Mouse (Mus musculus) heart, embryonic 13.5 days (tissue): ENCODE measurements around the gene Efhd2. TPM values are rescaled to one million over a fixed set of nuclear protein-coding genes. Genes with fewer than 3 reads are reported as not detected.
A peak's percentile ranks its signal among the peaks of the same experiment; 100 is the strongest.

Experiments
- ATAC-seq: fragments of 200-750 bp; cut with Nextera tagmentation; 2 replicates; pipeline ENCODE4 v1.8.0; 2017; ENCODE audit warnings: moderate TSS enrichment; ENCODE audit not compliant: insufficient number of reproducible peaks, low FRiP score, low TSS enrichment; ENCODE audit errors: extremely low read depth
- H3K27ac ChIP-seq: fragments of 300-500 bp; sonication (generic); replicated peaks from 2 replicates; pipeline ENCODE4 v1.5.1; 2015; ENCODE audit warnings: moderate library complexity, mild to moderate bottlenecking, inconsistent platforms
- H3K27me3 ChIP-seq: fragments of 300-500 bp; sonication (generic); replicated peaks from 2 replicates; pipeline ENCODE4 v1.6.1; 2015; ENCODE audit warnings: mild to moderate bottlenecking, inconsistent platforms
- H3K36me3 ChIP-seq: fragments of 300-500 bp; sonication (generic); 2 replicates; pipeline ENCODE4 v1.6.1; 2015; ENCODE audit warnings: mild to moderate bottlenecking, inconsistent platforms
- H3K4me1 ChIP-seq: fragments of 300-500 bp; sonication (generic); 2 replicates; pipeline ENCODE4 v1.6.1; 2015; ENCODE audit warnings: inconsistent platforms
- H3K4me2 ChIP-seq: fragments of 300-500 bp; sonication (generic); 2 replicates; pipeline ENCODE4 v1.6.1; 2015; ENCODE audit warnings: inconsistent platforms, mild to moderate bottlenecking, moderate library complexity
- H3K4me3 ChIP-seq: fragments of 300-500 bp; sonication (generic); 2 replicates; pipeline ENCODE4 v1.5.1; 2015; ENCODE audit warnings: moderate library complexity, mild to moderate bottlenecking, inconsistent platforms
- H3K9ac ChIP-seq: fragments of 300-500 bp; sonication (generic); 2 replicates; pipeline ENCODE4 v1.6.1; 2015; ENCODE audit warnings: inconsistent platforms, mild to moderate bottlenecking, moderate library complexity
- H3K9me3 ChIP-seq: fragments of 300-500 bp; sonication (generic); 2 replicates; pipeline ENCODE4 v1.6.1; 2016; ENCODE audit warnings: inconsistent platforms
- WGBS: fragments of 180-500 bp; shearing (Covaris S2); methylation state at CpG from one replicate; pipeline ENCODE4 v1.1.7; 2015; ENCODE audit warnings: mixed read lengths; 5-methylcytosine and 5-hydroxymethylcytosine counted together
- polyA plus RNA-seq: library from polyadenylated mRNA; unstranded; fragments of >200 nt; fragmentation: Nextera tagmentation; extraction: Ambion mirVana; gene quantifications from 2 replicates; pipeline ENCODE4 v1.2.1, GENCODE M21; 2015

Efhd2 gene
- polyA plus RNA-seq, 1 experiment from 2014 or later = 79.6 TPM

- ATAC-seq = no peak; the same call in 1 of the 2 replicates
- no peak overlapping the region for H3K4me3 ChIP-seq
- peak overlapping the region; percentile 68 for H3K9ac ChIP-seq
Measured at GRCm38 (mm10) chr4:141867498-141867897, 7.2 kb downstream of the Efhd2 start.

GRCm38 (mm10) chr4:141866933-141867490 is 7.7 kb downstream of the Efhd2 start:
- peak; percentile 38; the same call in 1 of the 2 replicates for ATAC-seq
- peak overlapping the region; percentile 68 for H3K9ac ChIP-seq
- H3K9me3 ChIP-seq = no peaks in the 10 kb centered on the region
- H3K36me3 ChIP-seq = peaks cover 54% of the 10 kb centered on the region
- peak overlapping the region; percentile 57 for H3K4me2 ChIP-seq
- H3K4me3 ChIP-seq = peak overlapping the region; percentile 10; the same call in 1 of the 2 replicates
- peaks cover 87% of the 10 kb centered on the region for H3K4me1 ChIP-seq
- H3K27ac ChIP-seq = peak overlapping the region; percentile 92
- 14% methylated on average over 10 of the region's 10 CpGs for WGBS
- H3K27me3 ChIP-seq = no peaks in the 10 kb centered on the region

More at GRCm38 (mm10) chr4:141867498-141867897, 7.2 kb downstream of the Efhd2 start:
- Histone ChIP-seq H3K4me2 (peak overlapping the region; percentile 57), H3K27me3 (no peaks in the 10 kb centered on the region), H3K4me1 (peaks cover 92% of the 10 kb centered on the region), H3K27ac (peak overlapping the region; percentile 92), H3K9me3 (no peaks in the 10 kb centered on the region), H3K36me3 (peaks cover 49% of the 10 kb centered on the region)
- 24% methylated on average over 4 of the region's 4 CpGs for WGBS

- H3K27me3 ChIP-seq = no peaks in the 10 kb centered on the region
- no peak overlapping the region for H3K9ac ChIP-seq
- no peak for ATAC-seq
- H3K4me1 ChIP-seq = peaks cover 73% of the 10 kb centered on the region
- 90% methylated on average over 5 of the region's 5 CpGs for WGBS
- no peak overlapping the region for H3K4me2 ChIP-seq
- H3K9me3 ChIP-seq = no peaks in the 10 kb centered on the region
- H3K4me3 ChIP-seq = no peak overlapping the region
- peak overlapping the region; percentile 92; the same call in 1 of the 2 replicates for H3K27ac ChIP-seq
- peaks cover 57% of the 10 kb centered on the region for H3K36me3 ChIP-seq
Measured at GRCm38 (mm10) chr4:141865600-141865999, 9.1 kb downstream of the Efhd2 start.

GRCm38 (mm10) chr4:141865006-141865405 is 9.7 kb downstream of the Efhd2 start:
- Histone ChIP-seq H3K9ac (no peak overlapping the region), H3K9me3 (no peaks in the 10 kb centered on the region), H3K4me2 (no peak overlapping the region), H3K27me3 (no peaks in the 10 kb centered on the region), H3K4me3 (no peak overlapping the region), H3K4me1 (peaks cover 67% of the 10 kb centered on the region), H3K27ac (0 out of 2 replicates have a peak overlapping the region, but pooled peaks have one; percentile 92), H3K36me3 (peaks cover 57% of the 10 kb centered on the region)
- 90% methylated on average over 5 of the region's 5 CpGs for WGBS
- ATAC-seq = no peak

- Histone ChIP-seq H3K4me2 (no peak overlapping the region), H3K9ac (no peak overlapping the region), H3K27ac (peak overlapping the region; percentile 76; the same call in 1 of the 2 replicates), H3K9me3 (no peaks in the 10 kb centered on the region), H3K4me3 (no peak overlapping the region), H3K4me1 (peaks cover 62% of the 10 kb centered on the region), H3K36me3 (peaks cover 60% of the 10 kb centered on the region), H3K27me3 (no peaks in the 10 kb centered on the region)
- ATAC-seq = no peak
- 92% methylated on average over 8 of the region's 8 CpGs for WGBS
Measured at GRCm38 (mm10) chr4:141864506-141864905, 10.2 kb downstream of the Efhd2 start.

- Histone ChIP-seq H3K9me3 (no peaks in the 10 kb centered on the region), H3K36me3 (peaks cover 62% of the 10 kb centered on the region), H3K4me3 (no peak overlapping the region), H3K27ac (peak overlapping the region; percentile 76), H3K9ac (no peak overlapping the region), H3K27me3 (no peaks in the 10 kb centered on the region), H3K4me2 (no peak overlapping the region), H3K4me1 (peaks cover 55% of the 10 kb centered on the region)
- ATAC-seq = no peak
- WGBS = 72% methylated on average over 7 of the region's 7 CpGs
Measured at GRCm38 (mm10) chr4:141863726-141864280, 10.9 kb downstream of the Efhd2 start.

GRCm38 (mm10) chr4:141862867-141863266 is 11.9 kb downstream of the Efhd2 start:
- H3K4me3 ChIP-seq = no peak overlapping the region
- no peak overlapping the region for H3K4me2 ChIP-seq
- H3K4me1 ChIP-seq = peaks cover 47% of the 10 kb centered on the region
- no peaks in the 10 kb centered on the region for H3K27me3 ChIP-seq
- peaks cover 69% of the 10 kb centered on the region for H3K36me3 ChIP-seq
- H3K9me3 ChIP-seq = no peaks in the 10 kb centered on the region
- ATAC-seq = no peak
- peak overlapping the region; percentile 40; the same call in 1 of the 2 replicates for H3K9ac ChIP-seq
- peak overlapping the region; percentile 76 for H3K27ac ChIP-seq
- 57% methylated on average over 5 of the region's 5 CpGs for WGBS

GRCm38 (mm10) chr4:141861591-141862295 is 13.0 kb downstream of the Efhd2 start:
- Histone ChIP-seq H3K4me2 (no peak overlapping the region), H3K36me3 (peaks cover 72% of the 10 kb centered on the region), H3K9ac (no peak overlapping the region), H3K27ac (no peak overlapping the region), H3K4me1 (peaks cover 40% of the 10 kb centered on the region), H3K4me3 (no peak overlapping the region), H3K9me3 (no peaks in the 10 kb centered on the region), H3K27me3 (no peaks in the 10 kb centered on the region)
- WGBS = 86% methylated on average over 17 of the region's 17 CpGs
- ATAC-seq = no peak

- peaks cover 64% of the 10 kb centered on the region for H3K36me3 ChIP-seq
- no peak for ATAC-seq
- no peak overlapping the region for H3K4me3 ChIP-seq
- no peaks in the 10 kb centered on the region for H3K27me3 ChIP-seq
- H3K9me3 ChIP-seq = no peaks in the 10 kb centered on the region
- H3K9ac ChIP-seq = no peak overlapping the region
- WGBS = 73% methylated on average over 19 of the region's 19 CpGs
- no peak overlapping the region for H3K27ac ChIP-seq
- H3K4me1 ChIP-seq = peaks cover 26% of the 10 kb centered on the region
- H3K4me2 ChIP-seq = no peak overlapping the region
Measured at GRCm38 (mm10) chr4:141860246-141860841, 14.4 kb downstream of the Efhd2 start.

GRCm38 (mm10) chr4:141859351-141859750 is 15.4 kb downstream of the Efhd2 start:
- Histone ChIP-seq H3K4me1 (peaks cover 22% of the 10 kb centered on the region), H3K36me3 (peaks cover 54% of the 10 kb centered on the region), H3K4me3 (no peak overlapping the region), H3K9ac (no peak overlapping the region), H3K27ac (no peak overlapping the region), H3K27me3 (no peaks in the 10 kb centered on the region), H3K4me2 (no peak overlapping the region), H3K9me3 (no peaks in the 10 kb centered on the region)
- ATAC-seq = no peak
- WGBS = 88% methylated on average over 14 of the region's 14 CpGs

- no peak for ATAC-seq
Measured at GRCm38 (mm10) chr4:141858501-141858900, 16.2 kb downstream of the Efhd2 start.

More at GRCm38 (mm10) chr4:141858501-141858900, 16.2 kb downstream of the Efhd2 start:
- Histone ChIP-seq H3K4me3 (no peak overlapping the region), H3K4me1 (peaks cover 14% of the 10 kb centered on the region), H3K9me3 (no peaks in the 10 kb centered on the region), H3K9ac (no peak overlapping the region), H3K27me3 (no peaks in the 10 kb centered on the region), H3K27ac (no peak overlapping the region), H3K36me3 (peaks cover 48% of the 10 kb centered on the region), H3K4me2 (no peak overlapping the region)
- WGBS = 91% methylated on average over 20 of the region's 20 CpGs
